Mouse (Mus musculus): Measurements from ENCODE around the gene Wdr63. TPM values are rescaled to one million over a fixed set of nuclear protein-coding genes. Genes with fewer than 3 reads are reported as not detected.
"Not testable (repeated sequence)": the region's sequence is repeated elsewhere in the genome, so short reads cannot be mapped to it uniquely, and the experiment has no call there.

Wdr63 gene
- total RNA-seq, 1 experiment from 2014 or later, result not detected

GRCm38 (mm10) chr3:146027116-146027515 lies 80.8 kb downstream of the Wdr63 start:
- no peak for ATAC-seq (replicated peaks; ENCODE audit: insufficient number of reproducible peaks, low FRiP score, low TSS enrichment, poor library complexity, severe bottlenecking)

GRCm38 (mm10) chr3:146025499-146025898 lies 82.4 kb downstream of the Wdr63 start:
- no peak for ATAC-seq (replicated peaks; ENCODE audit: insufficient number of reproducible peaks, low FRiP score, low TSS enrichment, poor library complexity, severe bottlenecking)

GRCm38 (mm10) chr3:146024746-146025145 lies 83.2 kb downstream of the Wdr63 start:
- no peak for ATAC-seq (replicated peaks; ENCODE audit: insufficient number of reproducible peaks, low FRiP score, low TSS enrichment, poor library complexity, severe bottlenecking)

- ATAC-seq (replicated peaks; ENCODE audit: insufficient number of reproducible peaks, low FRiP score, low TSS enrichment, poor library complexity, severe bottlenecking), result no peak
These were observed 85.7 kb downstream of the Wdr63 start for GRCm38 (mm10) chr3:146022232-146022631.

- ATAC-seq (replicated peaks; ENCODE audit: insufficient number of reproducible peaks, low FRiP score, low TSS enrichment, poor library complexity, severe bottlenecking), result no peak
These were observed 90.4 kb downstream of the Wdr63 start for GRCm38 (mm10) chr3:146017521-146017920.

GRCm38 (mm10) chr3:146016979-146017378 lies 91.0 kb downstream of the Wdr63 start:
- ATAC-seq (replicated peaks; ENCODE audit: insufficient number of reproducible peaks, low FRiP score, low TSS enrichment, poor library complexity, severe bottlenecking), result no peak

- no peak for ATAC-seq (replicated peaks; ENCODE audit: insufficient number of reproducible peaks, low FRiP score, low TSS enrichment, poor library complexity, severe bottlenecking)
These were observed 93.6 kb downstream of the Wdr63 start for GRCm38 (mm10) chr3:146014321-146014720.

GRCm38 (mm10) chr3:146013490-146013889 lies 94.4 kb downstream of the Wdr63 start:
- ATAC-seq (replicated peaks; ENCODE audit: insufficient number of reproducible peaks, low FRiP score, low TSS enrichment, poor library complexity, severe bottlenecking), result no peak

GRCm38 (mm10) chr3:146011544-146012218 lies 96.2 kb downstream of the Wdr63 start:
- ATAC-seq (replicated peaks; ENCODE audit: insufficient number of reproducible peaks, low FRiP score, low TSS enrichment, poor library complexity, severe bottlenecking), result no peak

- no peak for ATAC-seq (replicated peaks; ENCODE audit: insufficient number of reproducible peaks, low FRiP score, low TSS enrichment, poor library complexity, severe bottlenecking)
These were observed 97.2 kb downstream of the Wdr63 start for GRCm38 (mm10) chr3:146010751-146011150.

- ATAC-seq (replicated peaks; ENCODE audit: insufficient number of reproducible peaks, low FRiP score, low TSS enrichment, poor library complexity, severe bottlenecking), result no peak
These were observed 97.9 kb downstream of the Wdr63 start for GRCm38 (mm10) chr3:146009859-146010645.

- no peak for ATAC-seq (replicated peaks; ENCODE audit: insufficient number of reproducible peaks, low FRiP score, low TSS enrichment, poor library complexity, severe bottlenecking)
These were observed 100.1 kb downstream of the Wdr63 start for GRCm38 (mm10) chr3:146007872-146008271.

- ATAC-seq (replicated peaks; ENCODE audit: insufficient number of reproducible peaks, low FRiP score, low TSS enrichment, poor library complexity, severe bottlenecking), result no peak
These were observed 103.4 kb downstream of the Wdr63 start for GRCm38 (mm10) chr3:146004347-146005051.

GRCm38 (mm10) chr3:145996539-145996938 lies 111.4 kb downstream of the Wdr63 start:
- ATAC-seq (replicated peaks; ENCODE audit: insufficient number of reproducible peaks, low FRiP score, low TSS enrichment, poor library complexity, severe bottlenecking), result not testable (repeated sequence)

GRCm38 (mm10) chr3:145995489-145995888 lies 112.4 kb downstream of the Wdr63 start:
- no peak for ATAC-seq (replicated peaks; ENCODE audit: insufficient number of reproducible peaks, low FRiP score, low TSS enrichment, poor library complexity, severe bottlenecking)

- ATAC-seq (replicated peaks; ENCODE audit: insufficient number of reproducible peaks, low FRiP score, low TSS enrichment, poor library complexity, severe bottlenecking), result no peak
These were observed 114.3 kb downstream of the Wdr63 start for GRCm38 (mm10) chr3:145993481-145994201.

- no peak for ATAC-seq (replicated peaks; ENCODE audit: insufficient number of reproducible peaks, low FRiP score, low TSS enrichment, poor library complexity, severe bottlenecking)
These were observed 115.1 kb downstream of the Wdr63 start for GRCm38 (mm10) chr3:145992796-145993195.

- ATAC-seq (replicated peaks; ENCODE audit: insufficient number of reproducible peaks, low FRiP score, low TSS enrichment, poor library complexity, severe bottlenecking), result no peak
These were observed 115.8 kb downstream of the Wdr63 start for GRCm38 (mm10) chr3:145991976-145992730.
